Mouse (Mus musculus) ES-Bruce4 (cell line): ENCODE measurements at regions not wholly inside any gene's neighbourhood (a gene's known extent, or its start where the extent isn't known, plus 50 kb on each side); places are given as distances from the start of the nearest gene placed in this dataset.

ENCODE experiments used
- CTCF ChIP-seq: IDR thresholded peaks from one replicate; pipeline ENCODE4 v1.8.1; 2011; ENCODE audit warnings: low read depth, low read length
- POLR2A ChIP-seq: IDR thresholded peaks from one replicate; pipeline ENCODE4 v1.8.1; 2011; ENCODE audit warnings: low read length; ENCODE audit not compliant: insufficient read depth

- TF ChIP-seq POLR2A (no peak), CTCF (no peak)
Observed at GRCm38 (mm10) chr1:186363356-186363755, 246.2 kb upstream of the Lyplal1 start.
